Mouse (Mus musculus): ENCODE data around the gene Fbxo3. TPM values are rescaled to one million over a fixed set of nuclear protein-coding genes. Genes with fewer than 3 reads are reported as not detected.

The Fbxo3 gene
- polyA plus RNA-seq, 1 experiment: 24.5 TPM

GRCm38 (mm10) chr2:104043624-104044478, 16.3 kb downstream of the Fbxo3 start:
- no peak for TF ChIP-seq CTCF (IDR thresholded peaks at IDR 0.05; ENCODE audit: borderline replicate concordance, control insufficient read depth, extremely low read depth, insufficient read depth, low read length, poor library complexity)
- no peak for TF ChIP-seq POLR2A (IDR thresholded peaks at IDR 0.05; ENCODE audit: control insufficient read depth, extremely low read depth, insufficient read depth, low read length, poor library complexity)
- peaks cover 57% of the 10 kb centered on the region for H3K36me3 ChIP-seq (ENCODE audit: control insufficient read depth, insufficient read depth, low read length)
- no peaks in the 10 kb centered on the region for H3K27me3 ChIP-seq (ENCODE audit: control insufficient read depth, insufficient read depth, low read length)
- H3K4me3 ChIP-seq (ENCODE audit: control insufficient read depth, insufficient read depth, low read length): no peak overlapping the region
- no peaks in the 10 kb centered on the region for H3K4me1 ChIP-seq (replicated peaks; ENCODE audit: control insufficient read depth, insufficient read depth, low read length)
- 92% methylated on average over 5 of the region's 5 CpGs for WGBS
- no peak for DNase-seq
- H3K27ac ChIP-seq (ENCODE audit: control insufficient read depth, insufficient read depth, low read length): no peak overlapping the region

GRCm38 (mm10) chr2:104044479-104045080, 17.1 kb downstream of the Fbxo3 start:
- DNase-seq: no peak
- TF ChIP-seq CTCF (IDR thresholded peaks at IDR 0.05; ENCODE audit: borderline replicate concordance, control insufficient read depth, extremely low read depth, insufficient read depth, low read length, poor library complexity) (no peak), POLR2A (IDR thresholded peaks at IDR 0.05; ENCODE audit: control insufficient read depth, extremely low read depth, insufficient read depth, low read length, poor library complexity) (no peak)
- Histone ChIP-seq H3K36me3 (ENCODE audit: control insufficient read depth, insufficient read depth, low read length) (peaks cover 55% of the 10 kb centered on the region), H3K27me3 (ENCODE audit: control insufficient read depth, insufficient read depth, low read length) (no peaks in the 10 kb centered on the region), H3K4me3 (ENCODE audit: control insufficient read depth, insufficient read depth, low read length) (no peak overlapping the region), H3K4me1 (replicated peaks; ENCODE audit: control insufficient read depth, insufficient read depth, low read length) (no peaks in the 10 kb centered on the region), H3K27ac (ENCODE audit: control insufficient read depth, insufficient read depth, low read length) (no peak overlapping the region)
- WGBS: 89% methylated on average over 1 of the region's 1 CpGs

- no peak overlapping the region for H3K4me3 ChIP-seq (ENCODE audit: control insufficient read depth, insufficient read depth, low read length)
- no peaks in the 10 kb centered on the region for H3K27me3 ChIP-seq (ENCODE audit: control insufficient read depth, insufficient read depth, low read length)
- H3K36me3 ChIP-seq (ENCODE audit: control insufficient read depth, insufficient read depth, low read length): peaks cover 43% of the 10 kb centered on the region
- no peaks in the 10 kb centered on the region for H3K4me1 ChIP-seq (replicated peaks; ENCODE audit: control insufficient read depth, insufficient read depth, low read length)
- DNase-seq: no peak
- 100% methylated on average over 1 of the region's 1 CpGs for WGBS
- H3K27ac ChIP-seq (ENCODE audit: control insufficient read depth, insufficient read depth, low read length): no peak overlapping the region
- TF ChIP-seq CTCF (IDR thresholded peaks at IDR 0.05; ENCODE audit: borderline replicate concordance, control insufficient read depth, extremely low read depth, insufficient read depth, low read length, poor library complexity): no peak
- no peak for TF ChIP-seq POLR2A (IDR thresholded peaks at IDR 0.05; ENCODE audit: control insufficient read depth, extremely low read depth, insufficient read depth, low read length, poor library complexity)
Measured at GRCm38 (mm10) chr2:104058381-104058780, 30.9 kb downstream of the Fbxo3 start.

GRCm38 (mm10) chr2:104058954-104059353, 31.4 kb downstream of the Fbxo3 start:
- TF ChIP-seq POLR2A (IDR thresholded peaks at IDR 0.05; ENCODE audit: control insufficient read depth, extremely low read depth, insufficient read depth, low read length, poor library complexity): no peak
- no peak for TF ChIP-seq CTCF (IDR thresholded peaks at IDR 0.05; ENCODE audit: borderline replicate concordance, control insufficient read depth, extremely low read depth, insufficient read depth, low read length, poor library complexity)
- H3K27me3 ChIP-seq (ENCODE audit: control insufficient read depth, insufficient read depth, low read length): no peaks in the 10 kb centered on the region
- DNase-seq: no peak
- H3K36me3 ChIP-seq (ENCODE audit: control insufficient read depth, insufficient read depth, low read length): peaks cover 38% of the 10 kb centered on the region
- H3K4me3 ChIP-seq (ENCODE audit: control insufficient read depth, insufficient read depth, low read length): no peak overlapping the region
- 94% methylated on average over 4 of the region's 4 CpGs for whole genome bisulfite sequencing
- no peaks in the 10 kb centered on the region for H3K4me1 ChIP-seq (replicated peaks; ENCODE audit: control insufficient read depth, insufficient read depth, low read length)
- H3K27ac ChIP-seq (ENCODE audit: control insufficient read depth, insufficient read depth, low read length): no peak overlapping the region

GRCm38 (mm10) chr2:104059786-104060185, 32.3 kb downstream of the Fbxo3 start:
- Histone ChIP-seq H3K27me3 (ENCODE audit: control insufficient read depth, insufficient read depth, low read length) (no peaks in the 10 kb centered on the region), H3K36me3 (ENCODE audit: control insufficient read depth, insufficient read depth, low read length) (peaks cover 29% of the 10 kb centered on the region), H3K4me3 (ENCODE audit: control insufficient read depth, insufficient read depth, low read length) (no peak overlapping the region), H3K27ac (ENCODE audit: control insufficient read depth, insufficient read depth, low read length) (no peak overlapping the region), H3K4me1 (replicated peaks; ENCODE audit: control insufficient read depth, insufficient read depth, low read length) (no peaks in the 10 kb centered on the region)
- TF ChIP-seq POLR2A (IDR thresholded peaks at IDR 0.05; ENCODE audit: control insufficient read depth, extremely low read depth, insufficient read depth, low read length, poor library complexity) (no peak), CTCF (IDR thresholded peaks at IDR 0.05; ENCODE audit: borderline replicate concordance, control insufficient read depth, extremely low read depth, insufficient read depth, low read length, poor library complexity) (no peak)
- no peak for DNase-seq
- WGBS: 97% methylated on average over 10 of the region's 10 CpGs

- no peak for DNase-seq
- Histone ChIP-seq H3K27ac (ENCODE audit: control insufficient read depth, insufficient read depth, low read length) (no peak overlapping the region), H3K36me3 (ENCODE audit: control insufficient read depth, insufficient read depth, low read length) (peaks cover 19% of the 10 kb centered on the region), H3K27me3 (ENCODE audit: control insufficient read depth, insufficient read depth, low read length) (no peaks in the 10 kb centered on the region), H3K4me3 (ENCODE audit: control insufficient read depth, insufficient read depth, low read length) (no peak overlapping the region), H3K4me1 (replicated peaks; ENCODE audit: control insufficient read depth, insufficient read depth, low read length) (no peaks in the 10 kb centered on the region)
- TF ChIP-seq POLR2A (IDR thresholded peaks at IDR 0.05; ENCODE audit: control insufficient read depth, extremely low read depth, insufficient read depth, low read length, poor library complexity): no peak
- no peak for TF ChIP-seq CTCF (IDR thresholded peaks at IDR 0.05; ENCODE audit: borderline replicate concordance, control insufficient read depth, extremely low read depth, insufficient read depth, low read length, poor library complexity)
- 97% methylated on average over 6 of the region's 6 CpGs for WGBS
Measured at GRCm38 (mm10) chr2:104060996-104061395, 33.5 kb downstream of the Fbxo3 start.

Data from thymus, adult 2 months (tissue).